ENCODE assay signal across 10 mouse cellular contexts in genomic region chr4:119072941-119073451, GRCm38 (mm10). TPM values are rescaled to one million over a fixed set of nuclear protein-coding genes. Genes with fewer than 3 reads are reported as not detected.
A peak's percentile ranks its signal among the peaks of the same experiment; 100 is the strongest.
DNase-seq lines count a peak whose midpoint lies in the region; ATAC-seq and TF ChIP-seq lines count a peak whose summit lies in the region.
"Had no signal": no experiment of that assay in that cellular context is flagged by ENCODE, and none has a peak within 500 bp of the region (broad histone marks: within the 10 kb centered on the region; RNA-seq: fewer than 3 reads in every experiment).

No protein-coding gene starts in this region.

- no peak overlapping the region for H3K4me3 ChIP-seq in lung, postnatal 0 days (ENCODE audit: low read depth, low read length)
- H3K4me3 ChIP-seq in forebrain, embryonic 13.5 days, result peak overlapping the region; percentile 27
- peak overlapping the region; percentile 14; the same call in 1 of the 2 replicates for H3K4me3 ChIP-seq in limb, embryonic 14.5 days (replicated peaks; ENCODE audit: low read length)
- peak overlapping the region; percentile 13; the same call in 1 of the 2 replicates for H3K4me3 ChIP-seq in stomach, embryonic 15.5 days (replicated peaks)
- H3K4me3 ChIP-seq: myocyte had no signal

- H3K4me1 ChIP-seq in lung, postnatal 0 days (ENCODE audit: insufficient read depth, low read depth, low read length), result peaks cover 11% of the 10 kb centered on the region; the same call in 1 of the 2 replicates
- H3K4me1 ChIP-seq in forebrain, embryonic 13.5 days, result peaks cover 38% of the 10 kb centered on the region
- peaks cover 36% of the 10 kb centered on the region for H3K4me1 ChIP-seq in limb, embryonic 14.5 days (ENCODE audit: control insufficient read depth, insufficient read depth, low read length)
- H3K4me1 ChIP-seq in stomach, embryonic 15.5 days, result peaks cover 11% of the 10 kb centered on the region

- no peak for TF ChIP-seq POLR2A in limb, embryonic 14.5 days (IDR thresholded peaks at IDR 0.05; ENCODE audit: borderline replicate concordance, extremely low read depth, insufficient read depth, insufficient read length)

- DNase-seq in lung, postnatal 0 days (ENCODE audit: low spot score), result no peak
- DNase-seq in lung, postnatal 4 days, result no peak
- peak; percentile 78 for DNase-seq in limb, embryonic 14.5 days (ENCODE audit: low spot score)
- DNase-seq in ovary, postnatal 10 days (ENCODE audit: low spot score), result no peak
- no peak for DNase-seq in thymus, postnatal 0 days (ENCODE audit: low spot score)
- DNase-seq: kidney, adult 9 months had no signal

- peak overlapping the region; percentile 12 for H3K4me2 ChIP-seq in lung, postnatal 0 days (replicated peaks; ENCODE audit: low read depth, low read length)
- peak overlapping the region; percentile 57 for H3K4me2 ChIP-seq in forebrain, embryonic 13.5 days
- peak overlapping the region; percentile 49 for H3K4me2 ChIP-seq in limb, embryonic 14.5 days (replicated peaks; ENCODE audit: low read depth, low read length, severe bottlenecking)
- peak overlapping the region; percentile 47 for H3K4me2 ChIP-seq in stomach, embryonic 15.5 days

- 0 out of 2 replicates have a peak, but pooled peaks have one; percentile 17 for ATAC-seq in lung, postnatal 0 days
- ATAC-seq in forebrain, embryonic 13.5 days, result peak; percentile 61; the same call in 1 of the 2 replicates
- ATAC-seq in limb, embryonic 14.5 days (ENCODE audit: low FRiP score, low read depth), result peak; percentile 88
- ATAC-seq in stomach, embryonic 15.5 days (ENCODE audit: insufficient read depth, low FRiP score, low read depth), result peak; percentile 84
- no peak for ATAC-seq in monocyte, adult 5-6 weeks (replicated peaks; ENCODE audit: insufficient number of reproducible peaks, low FRiP score, low TSS enrichment, poor library complexity, severe bottlenecking)

- H3K27ac ChIP-seq in lung, postnatal 0 days (ENCODE audit: low read length), result no peak overlapping the region
- no peak overlapping the region for H3K27ac ChIP-seq in forebrain, embryonic 13.5 days
- H3K27ac ChIP-seq in limb, embryonic 14.5 days (replicated peaks; ENCODE audit: low read depth, low read length), result peak overlapping the region; percentile 81
- H3K27ac ChIP-seq in stomach, embryonic 15.5 days, result peak overlapping the region; percentile 82

- no peak overlapping the region for H3K9ac ChIP-seq in lung, postnatal 0 days (replicated peaks; ENCODE audit: low read depth)
- H3K9ac ChIP-seq in forebrain, embryonic 13.5 days, result peak overlapping the region; percentile 34; the same call in 1 of the 2 replicates
- H3K9ac ChIP-seq in limb, embryonic 14.5 days (ENCODE audit: low read depth, low read length, severe bottlenecking), result peak overlapping the region; percentile 32
- H3K9ac ChIP-seq in stomach, embryonic 15.5 days, result no peak overlapping the region

- TF ChIP-seq EP300 in lung, postnatal 0 days (IDR thresholded peaks at IDR 0.05), result no peak

- no peaks in the 10 kb centered on the region for H3K36me3 ChIP-seq in lung, postnatal 0 days (ENCODE audit: insufficient read depth, low read length)
- H3K36me3 ChIP-seq in forebrain, embryonic 13.5 days (ENCODE audit: poor library complexity, severe bottlenecking), result no peaks in the 10 kb centered on the region
- no peaks in the 10 kb centered on the region for H3K36me3 ChIP-seq in limb, embryonic 14.5 days (ENCODE audit: control insufficient read depth, insufficient read depth, low read length)
- no peaks in the 10 kb centered on the region for H3K36me3 ChIP-seq in stomach, embryonic 15.5 days

- WGBS in lung, postnatal 0 days, result 20% methylated on average over 22 of the region's 28 CpGs
- 3% methylated on average over 27 of the region's 28 CpGs for WGBS in forebrain, embryonic 13.5 days
- 9% methylated on average over 28 of the region's 28 CpGs for WGBS in limb, embryonic 14.5 days
- 18% methylated on average over 28 of the region's 28 CpGs for WGBS in stomach, embryonic 15.5 days

- no peaks in the 10 kb centered on the region for H3K9me3 ChIP-seq in lung, postnatal 0 days (ENCODE audit: low read length)
- H3K9me3 ChIP-seq in forebrain, embryonic 13.5 days (replicated peaks), result no peaks in the 10 kb centered on the region
- H3K9me3 ChIP-seq in limb, embryonic 14.5 days (ENCODE audit: control insufficient read depth, low read length), result no peaks in the 10 kb centered on the region
- H3K9me3 ChIP-seq in stomach, embryonic 15.5 days, result no peaks in the 10 kb centered on the region

- no peaks in the 10 kb centered on the region; the same call in 1 of the 2 replicates for H3K27me3 ChIP-seq in lung, postnatal 0 days (replicated peaks; ENCODE audit: insufficient read depth, low read length)
- H3K27me3 ChIP-seq in forebrain, embryonic 13.5 days, result peaks cover 16% of the 10 kb centered on the region; the same call in 1 of the 2 replicates
- H3K27me3 ChIP-seq in limb, embryonic 14.5 days (ENCODE audit: control insufficient read depth, insufficient read depth, low read length), result no peaks in the 10 kb centered on the region
- no peaks in the 10 kb centered on the region for H3K27me3 ChIP-seq in stomach, embryonic 15.5 days (replicated peaks)

- TF ChIP-seq CTCF in lung, postnatal 0 days (IDR thresholded peaks at IDR 0.05), result no peak

RNA-seq across cellular contexts. Expression of gene Slc2a1, which starts 35.5 kb away (rescaled TPM):
- polyA plus RNA-seq in lung, postnatal 0 days (2015; fragmentation: Nextera tagmentation; extraction: Ambion mirVana), result 16.7 and 20.4 TPM in 2 replicates
- polyA plus RNA-seq in forebrain, embryonic 13.5 days (2015; fragmentation: Nextera tagmentation; extraction: Ambion mirVana), result 95.4 and 96.2 TPM in 2 replicates
- 108 and 155 TPM in 2 replicates for polyA plus RNA-seq in limb, embryonic 14.5 days (2012; rRNA removed)
- polyA plus RNA-seq in limb, embryonic 14.5 days (2014; fragmentation: Nextera tagmentation; extraction: Ambion mirVana), result 134 and 141 TPM in 2 replicates
- polyA plus RNA-seq in stomach, embryonic 15.5 days (2015; fragmentation: Nextera tagmentation; extraction: Ambion mirVana), result 119 and 129 TPM in 2 replicates
- polyA plus RNA-seq in thymus, postnatal 0 days (2015; fragmentation: Nextera tagmentation; extraction: Ambion mirVana), result 19.9 and 21.4 TPM in 2 replicates
- 25.2 to 35.8 TPM (median 30.1 TPM) in 3 replicates for total RNA-seq in monocyte, adult 5-6 weeks (2017)

Comparison
In these comparisons a context has a peak if more than half of its experiments do, and no peak if none do; other contexts are left out.
1. H3K27ac ChIP-seq: peak in limb, embryonic 14.5 days (single experiment) and stomach, embryonic 15.5 days (single experiment); none in lung, postnatal 0 days (single experiment) and forebrain, embryonic 13.5 days (single experiment).
2. H3K9ac ChIP-seq: peak in forebrain, embryonic 13.5 days (single experiment) and limb, embryonic 14.5 days (single experiment); none in lung, postnatal 0 days (single experiment) and stomach, embryonic 15.5 days (single experiment).
3. Peak in every context shown above with its lines, with median percentiles within 50 percentile points of each other: H3K4me2 ChIP-seq.